In the genomic region with DNA sequence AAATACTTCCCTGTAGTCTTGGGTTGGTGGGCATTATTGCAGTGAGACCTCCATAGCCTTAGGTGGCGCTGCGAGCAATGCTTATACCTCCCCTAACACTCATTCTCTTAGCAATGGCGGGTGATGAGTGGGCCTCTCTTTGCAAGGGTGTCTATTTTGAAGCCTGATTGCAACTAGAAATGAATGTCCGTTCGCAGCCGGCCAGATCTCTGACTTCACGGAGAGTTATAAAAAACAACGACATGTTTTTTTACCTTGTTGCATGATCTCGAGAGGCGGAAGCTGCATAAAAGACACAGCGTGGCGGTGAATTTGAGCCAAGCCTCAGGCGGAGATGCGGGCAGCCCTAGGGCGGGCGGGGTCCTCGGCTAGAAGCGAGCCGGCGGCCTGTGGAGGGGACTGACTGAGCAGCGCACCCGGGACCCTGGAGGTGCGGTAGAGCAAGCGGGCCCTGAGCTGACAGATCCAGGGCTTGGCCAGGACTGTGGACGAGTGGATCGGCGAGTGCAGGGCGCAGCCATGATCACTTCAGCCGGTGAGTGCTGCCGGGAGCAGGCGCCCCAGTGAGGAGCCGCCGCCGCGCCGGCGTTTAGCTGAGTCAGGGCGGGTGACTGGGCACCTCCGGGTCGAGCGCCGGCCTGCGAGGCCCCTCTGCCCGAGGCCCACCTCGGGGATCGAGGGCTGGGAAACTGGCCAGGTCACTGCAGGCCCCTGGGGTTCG, we compare ENCODE assay signal across 8 mouse cellular contexts. TPM values are rescaled to one million over a fixed set of nuclear protein-coding genes. Genes with fewer than 3 reads are reported as not detected.
DNase-seq lines count a peak whose midpoint lies in the region; ATAC-seq lines count a peak whose summit lies in the region.

Gene Psmd1 (plus strand): TSS at position 117 of the 721 bp plus-strand sequence.

- peak within 1 kb of the TSS; percentile 95 for H3K9ac ChIP-seq in kidney, embryonic 15.5 days

- H3K4me1 ChIP-seq in heart, embryonic 10.5 days = peaks cover 12% of the 10 kb centered on the region
- peaks cover 21% of the 10 kb centered on the region for H3K4me1 ChIP-seq in kidney, embryonic 15.5 days

- H3K9me3 ChIP-seq in heart, embryonic 10.5 days = no peaks in the 10 kb centered on the region
- no peaks in the 10 kb centered on the region for H3K9me3 ChIP-seq in kidney, embryonic 15.5 days (replicated peaks)

- peak within 1 kb of the TSS; percentile 88 for H3K4me3 ChIP-seq in heart, embryonic 10.5 days
- H3K4me3 ChIP-seq in kidney, embryonic 15.5 days (replicated peaks) = peak within 1 kb of the TSS; percentile 83

- H3K27me3 ChIP-seq in heart, embryonic 10.5 days (ENCODE audit: insufficient read depth, poor library complexity, severe bottlenecking) = no peaks in the 10 kb centered on the region
- H3K27me3 ChIP-seq in kidney, embryonic 15.5 days = no peaks in the 10 kb centered on the region

- peaks cover 4% of the 10 kb centered on the region for H3K36me3 ChIP-seq in heart, embryonic 10.5 days
- H3K36me3 ChIP-seq in kidney, embryonic 15.5 days = 0 out of 2 replicates have a peak, but pooled peaks cover 10% of the 10 kb centered on the region

- peak within 1 kb of the TSS; percentile 96 for H3K27ac ChIP-seq in heart, embryonic 10.5 days
- peak within 1 kb of the TSS; percentile 79 for H3K27ac ChIP-seq in kidney, embryonic 15.5 days

- peak; percentile 89 for ATAC-seq in erythroblast, adult 5-6 weeks (replicated peaks; ENCODE audit: low FRiP score, poor library complexity, severe bottlenecking)
- ATAC-seq in kidney, embryonic 15.5 days (replicated peaks; ENCODE audit: low FRiP score) = peak; percentile 93
- ATAC-seq in monocyte, adult 5-6 weeks (replicated peaks; ENCODE audit: insufficient number of reproducible peaks, low FRiP score, low TSS enrichment, poor library complexity, severe bottlenecking) = peak; percentile 86

- H3K4me2 ChIP-seq in kidney, embryonic 15.5 days = peak within 1 kb of the TSS; percentile 70

- DNase-seq in B cell, adult 2 months = peak; percentile 95
- peak; percentile 96 for DNase-seq in brain, adult 2 months (ENCODE audit: low read depth, low spot score)
- peak; percentile 95 for DNase-seq in heart, embryonic 10.5 days (ENCODE audit: low spot score)
- DNase-seq in liver = peak; percentile 90
- peak; percentile 91 to 96 for DNase-seq in spleen, postnatal 4 days (ENCODE audit: low spot score in 2 of 2)

- under 1% methylated on average over 47 of the region's 47 CpGs for WGBS in heart, embryonic 10.5 days
- under 1% methylated on average over 47 of the region's 47 CpGs for WGBS in kidney, embryonic 15.5 days

RNA-seq across cellular contexts. Expression of gene Psmd1, which starts in this region (rescaled TPM):
- 35.3 and 52.3 TPM in 2 replicates for total RNA-seq in erythroblast, adult 5-6 weeks (2015; ENCODE audit: low replicate concordance)
- total RNA-seq in erythroblast, adult 5-6 weeks (2017; ENCODE audit: low replicate concordance) = 67.7 and 69.2 TPM in 2 replicates
- polyA plus RNA-seq in heart, embryonic 10.5 days (2016; fragmentation: Nextera tagmentation; extraction: Ambion mirVana) = 191 and 198 TPM in 2 replicates
- 181 and 182 TPM in 2 replicates for polyA plus RNA-seq in kidney, embryonic 15.5 days (2015; fragmentation: Nextera tagmentation; extraction: Ambion mirVana)
- total RNA-seq in monocyte, adult 5-6 weeks (2017) = 67.2 to 76.2 TPM (median 72.3 TPM) in 3 replicates

Comparison
In these comparisons a context has a peak if more than half of its experiments do, and no peak if none do; other contexts are left out.
1. Peak in every context shown above with its lines: DNase-seq, ATAC-seq, H3K4me3 ChIP-seq and H3K27ac ChIP-seq.